Mouse (Mus musculus): ENCODE measurements around the gene Mettl9. TPM values are rescaled to one million over a fixed set of nuclear protein-coding genes. Genes with fewer than 3 reads are reported as not detected.
A peak's percentile ranks its signal among the peaks of the same experiment; 100 is the strongest.

Gene Mettl9
- total and polyA plus RNA-seq, 2 experiments from 2014 or later: 63.8 to 140 TPM

DNA sequence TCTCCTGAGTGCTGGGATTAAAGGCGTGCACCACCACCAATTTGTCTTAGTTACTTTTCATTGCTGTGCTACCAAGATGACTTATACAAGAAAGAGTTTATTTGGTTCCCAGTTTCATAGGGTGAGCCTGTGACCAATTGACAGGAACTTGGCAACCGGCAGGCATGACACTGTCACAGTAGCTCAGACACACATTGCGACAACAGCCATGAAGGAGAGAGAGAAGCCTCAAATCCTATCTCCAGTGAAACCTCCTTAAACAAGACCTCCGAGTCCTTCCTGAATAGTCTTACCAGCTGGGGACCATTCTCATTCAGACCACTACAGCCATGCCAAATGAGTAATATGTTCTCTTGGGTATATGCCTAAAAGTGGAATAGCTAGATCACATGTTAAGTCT is 18.8 kb downstream of the Mettl9 start:
- Histone ChIP-seq H3K36me3 (ENCODE audit: insufficient read depth, low read length) (peaks cover 14% of the 10 kb centered on the region; the same call in 1 of the 2 replicates), H3K27ac (ENCODE audit: low read depth, low read length) (no peak overlapping the region), H3K27me3 (ENCODE audit: insufficient read depth, low read length) (no peaks in the 10 kb centered on the region), H3K4me3 (ENCODE audit: low read depth, low read length) (no peak overlapping the region), H3K9ac (replicated peaks; ENCODE audit: low read length, poor library complexity, severe bottlenecking) (no peak overlapping the region), H3K4me2 (ENCODE audit: low read depth, low read length, poor library complexity, severe bottlenecking) (no peak overlapping the region), H3K4me1 (ENCODE audit: insufficient read depth, low read length) (no peaks in the 10 kb centered on the region), H3K9me3 (ENCODE audit: low read length) (no peaks in the 10 kb centered on the region)
- DNase-seq (ENCODE audit: low spot score) (no peak), ATAC-seq (ENCODE audit: low FRiP score) (no peak)
- no peak for TF ChIP-seq CTCF (IDR thresholded peaks at IDR 0.05)
- 88% methylated on average over 4 of the region's 4 CpGs for WGBS

DNA sequence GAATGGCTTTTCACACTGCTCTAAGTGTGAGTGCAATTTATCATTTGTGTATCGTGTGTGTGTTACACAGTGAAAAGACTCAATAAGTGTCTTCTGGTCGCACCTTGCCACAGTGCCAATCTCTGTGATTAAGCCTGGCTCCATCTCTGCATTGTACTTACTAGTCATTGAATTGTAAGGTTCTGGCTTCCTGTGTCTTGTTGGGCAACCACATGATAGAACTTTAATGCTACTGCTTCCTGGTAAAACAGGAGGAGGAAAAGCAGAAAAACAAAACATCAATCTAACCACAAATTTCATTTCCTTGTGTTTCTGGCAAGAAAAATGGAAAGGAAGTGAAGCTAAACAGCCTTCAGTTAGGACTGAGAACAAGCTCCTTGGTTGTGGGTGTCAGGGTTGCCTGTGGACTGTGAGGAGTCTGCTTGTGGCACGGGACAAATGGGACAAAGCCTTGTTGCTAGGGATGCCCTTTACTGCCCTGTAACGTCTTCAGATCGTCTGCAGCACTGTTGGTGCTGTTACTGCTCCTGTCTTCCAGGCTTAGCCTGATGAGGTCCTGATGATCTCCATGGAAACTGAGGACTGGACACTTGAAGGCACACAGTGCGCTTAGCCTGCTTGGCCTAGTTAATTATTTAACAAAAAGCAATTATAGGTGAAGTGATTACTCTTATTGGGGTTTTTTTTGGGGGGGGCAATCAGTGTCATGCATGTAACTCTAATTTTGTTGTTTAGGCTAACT is 25.4 kb downstream of the Mettl9 start:
- Histone ChIP-seq H3K4me3 (ENCODE audit: low read depth, low read length) (no peak overlapping the region), H3K27me3 (ENCODE audit: insufficient read depth, low read length) (no peaks in the 10 kb centered on the region), H3K9me3 (ENCODE audit: low read length) (no peaks in the 10 kb centered on the region), H3K27ac (ENCODE audit: low read depth, low read length) (no peak overlapping the region), H3K4me2 (ENCODE audit: low read depth, low read length, poor library complexity, severe bottlenecking) (no peak overlapping the region), H3K4me1 (ENCODE audit: insufficient read depth, low read length) (no peaks in the 10 kb centered on the region), H3K9ac (replicated peaks; ENCODE audit: low read length, poor library complexity, severe bottlenecking) (no peak overlapping the region), H3K36me3 (ENCODE audit: insufficient read depth, low read length) (0 out of 2 replicates have a peak, but pooled peaks cover 5% of the 10 kb centered on the region)
- TF ChIP-seq CTCF (IDR thresholded peaks at IDR 0.05): no peak
- ATAC-seq (ENCODE audit: low FRiP score) (no peak), DNase-seq (ENCODE audit: low spot score) (no peak)
- WGBS: 55% methylated on average over 6 of the region's 6 CpGs

DNA sequence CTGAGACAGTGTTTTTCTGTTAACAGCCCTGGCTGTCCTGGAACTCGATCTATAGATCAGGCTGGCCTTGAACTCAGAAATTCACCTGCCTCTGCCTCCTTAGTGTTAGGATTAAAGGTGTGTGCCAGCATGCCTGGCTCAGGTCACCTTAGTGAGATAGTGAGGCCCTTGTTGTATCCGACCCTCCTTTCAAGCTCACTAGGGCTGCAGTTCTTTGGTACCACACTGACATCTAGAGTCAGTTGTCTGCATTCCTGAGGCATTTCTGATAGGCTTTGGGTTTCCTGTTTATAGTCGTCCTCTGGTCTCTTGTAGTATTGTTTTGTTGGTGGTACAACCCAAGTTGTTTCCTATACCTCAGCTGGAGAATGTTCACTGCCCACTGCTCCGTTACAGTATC is 30.1 kb downstream of the Mettl9 start:
- peak; percentile 76 for TF ChIP-seq CTCF (IDR thresholded peaks at IDR 0.05)
- whole genome bisulfite sequencing: 53% methylated on average over 4 of the region's 4 CpGs
- Histone ChIP-seq H3K4me1 (ENCODE audit: insufficient read depth, low read length) (no peaks in the 10 kb centered on the region), H3K9me3 (ENCODE audit: low read length) (no peaks in the 10 kb centered on the region), H3K9ac (replicated peaks; ENCODE audit: low read length, poor library complexity, severe bottlenecking) (no peak overlapping the region), H3K36me3 (ENCODE audit: insufficient read depth, low read length) (no peaks in the 10 kb centered on the region; the same call in 1 of the 2 replicates), H3K27me3 (ENCODE audit: insufficient read depth, low read length) (no peaks in the 10 kb centered on the region), H3K4me3 (ENCODE audit: low read depth, low read length) (no peak overlapping the region), H3K4me2 (ENCODE audit: low read depth, low read length, poor library complexity, severe bottlenecking) (no peak overlapping the region), H3K27ac (ENCODE audit: low read depth, low read length) (no peak overlapping the region)
- no peak; the same call in 1 of the 2 replicates for ATAC-seq (ENCODE audit: low FRiP score)
- DNase-seq (ENCODE audit: low spot score): peak; percentile 67

DNA sequence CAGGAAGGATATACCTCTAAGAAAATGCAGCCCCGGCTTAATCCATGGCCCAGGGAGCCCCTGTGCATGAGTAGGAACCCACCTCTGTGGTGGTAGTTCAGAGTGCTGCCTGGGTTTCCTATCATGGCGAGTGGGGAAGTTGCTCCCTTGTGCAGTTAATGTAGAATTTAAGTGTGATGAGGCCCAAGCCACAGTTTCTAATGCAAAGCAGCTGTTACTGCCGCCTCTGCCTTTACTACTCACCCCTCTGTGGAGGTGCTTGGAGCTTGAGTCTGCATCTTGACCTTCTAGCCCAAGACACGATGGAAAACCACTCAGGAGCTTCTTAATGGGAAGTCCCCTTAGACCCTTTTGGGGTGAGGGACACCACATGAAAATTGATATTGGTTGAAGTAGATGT is 37.0 kb downstream of the Mettl9 start:
- Histone ChIP-seq H3K9me3 (ENCODE audit: low read length) (no peaks in the 10 kb centered on the region), H3K9ac (replicated peaks; ENCODE audit: low read length, poor library complexity, severe bottlenecking) (no peak overlapping the region), H3K4me1 (ENCODE audit: insufficient read depth, low read length) (no peaks in the 10 kb centered on the region), H3K4me3 (ENCODE audit: low read depth, low read length) (no peak overlapping the region), H3K4me2 (ENCODE audit: low read depth, low read length, poor library complexity, severe bottlenecking) (no peak overlapping the region), H3K27me3 (ENCODE audit: insufficient read depth, low read length) (no peaks in the 10 kb centered on the region), H3K36me3 (ENCODE audit: insufficient read depth, low read length) (peaks cover 10% of the 10 kb centered on the region), H3K27ac (ENCODE audit: low read depth, low read length) (no peak overlapping the region)
- DNase-seq (ENCODE audit: low spot score) (no peak), ATAC-seq (ENCODE audit: low FRiP score) (no peak)
- no peak for TF ChIP-seq CTCF (IDR thresholded peaks at IDR 0.05)
- WGBS: 90% methylated on average over 4 of the region's 4 CpGs

DNA sequence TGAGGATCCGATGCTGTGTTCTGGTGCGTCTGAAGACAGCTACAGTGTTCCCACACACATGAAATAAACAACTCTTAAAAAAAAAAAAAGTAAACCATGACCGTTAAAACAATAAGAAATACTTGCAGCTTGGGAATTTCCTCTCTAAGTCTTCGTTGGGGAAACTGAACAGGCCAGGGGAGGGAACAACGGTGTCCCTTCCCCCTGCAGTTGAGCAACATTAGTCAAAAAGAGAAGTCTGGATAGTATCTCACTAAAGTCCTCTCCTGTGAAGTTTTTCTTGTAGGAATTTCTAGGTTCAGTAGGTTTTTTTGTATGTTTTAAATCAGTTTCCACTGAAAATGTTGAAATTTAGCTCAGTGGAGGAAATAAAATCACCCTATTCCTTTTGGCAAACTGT is 38.3 kb downstream of the Mettl9 start:
- TF ChIP-seq CTCF (IDR thresholded peaks at IDR 0.05): no peak
- H3K27me3 ChIP-seq (ENCODE audit: insufficient read depth, low read length): no peaks in the 10 kb centered on the region
- DNase-seq (ENCODE audit: low spot score) (no peak), ATAC-seq (ENCODE audit: low FRiP score) (no peak)
- H3K9me3 ChIP-seq (ENCODE audit: low read length): no peaks in the 10 kb centered on the region
- H3K4me2 ChIP-seq (ENCODE audit: low read depth, low read length, poor library complexity, severe bottlenecking): no peak overlapping the region
- peaks cover 10% of the 10 kb centered on the region for H3K36me3 ChIP-seq (ENCODE audit: insufficient read depth, low read length)
- no peak overlapping the region for H3K27ac ChIP-seq (ENCODE audit: low read depth, low read length)
- H3K9ac ChIP-seq (replicated peaks; ENCODE audit: low read length, poor library complexity, severe bottlenecking): no peak overlapping the region
- no peaks in the 10 kb centered on the region for H3K4me1 ChIP-seq (ENCODE audit: insufficient read depth, low read length)
- no peak overlapping the region for H3K4me3 ChIP-seq (ENCODE audit: low read depth, low read length)
- 88% methylated on average over 5 of the region's 5 CpGs for WGBS

DNA sequence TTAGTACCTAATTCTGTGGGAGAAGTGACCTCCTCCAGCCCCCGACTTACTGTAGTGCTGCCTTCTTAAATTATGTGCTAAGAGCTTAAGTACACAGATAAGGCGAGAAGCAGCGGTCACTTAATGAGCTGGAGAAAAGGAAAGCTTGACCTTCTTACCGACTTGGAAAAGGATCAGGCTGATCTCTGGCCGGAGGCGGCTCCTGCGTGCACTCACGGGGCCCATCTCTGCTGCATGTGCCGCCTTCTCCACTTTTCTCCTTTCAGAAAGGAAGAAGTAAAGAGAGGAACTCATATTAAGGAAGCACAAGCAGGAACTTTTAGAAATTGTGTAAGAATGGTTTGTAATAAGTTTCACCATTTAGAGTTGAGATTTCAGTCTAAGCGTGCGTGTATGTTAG is 40.0 kb downstream of the Mettl9 start, which contains the start of gene Igsf6:
TSS of gene Igsf6 (minus strand) at position 292 of the 400 bp plus-strand sequence.
- H3K9me3 ChIP-seq (ENCODE audit: low read length): no peaks in the 10 kb centered on the region
- no peak within 1 kb of the TSS for H3K9ac ChIP-seq (replicated peaks; ENCODE audit: low read length, poor library complexity, severe bottlenecking)
- H3K4me3 ChIP-seq (ENCODE audit: low read depth, low read length): no peak within 1 kb of the TSS
- no peak within 1 kb of the TSS for H3K27ac ChIP-seq (ENCODE audit: low read depth, low read length)
- ATAC-seq (ENCODE audit: low FRiP score) (no peak), DNase-seq (ENCODE audit: low spot score) (no peak)
- 82% methylated on average over 11 of the region's 11 CpGs for WGBS
- H3K4me1 ChIP-seq (ENCODE audit: insufficient read depth, low read length): no peaks in the 10 kb centered on the region
- no peaks in the 10 kb centered on the region for H3K27me3 ChIP-seq (ENCODE audit: insufficient read depth, low read length)
- peaks cover 10% of the 10 kb centered on the region for H3K36me3 ChIP-seq (ENCODE audit: insufficient read depth, low read length)
- no peak within 1 kb of the TSS for H3K4me2 ChIP-seq (ENCODE audit: low read depth, low read length, poor library complexity, severe bottlenecking)
- no peak for TF ChIP-seq CTCF (IDR thresholded peaks at IDR 0.05)
